Mouse (Mus musculus) forebrain, postnatal 0 days (tissue): ENCODE data around the gene Cldn14. TPM values are rescaled to one million over a fixed set of nuclear protein-coding genes. Genes with fewer than 3 reads are reported as not detected.

Source experiments
- ATAC-seq: fragments of 200-750 bp; cut with Nextera tagmentation; 2 replicates; pipeline ENCODE4 v1.8.0; 2017; ENCODE audit warnings: mild to moderate bottlenecking, moderate library complexity
- DNase-seq: peaks from one replicate; pipeline ENCODE4 v3.0.0-alpha.2; 2015
- H3K27ac ChIP-seq: fragments of 300-500 bp; sonication (generic); 2 replicates; pipeline ENCODE4 v1.5.1; 2014; ENCODE audit warnings: low read depth, mild to moderate bottlenecking, antibody characterized with exemption, low read length, moderate library complexity, mixed read lengths
- H3K27me3 ChIP-seq: fragments of 300-500 bp; sonication (generic); 2 replicates; pipeline ENCODE4 v1.6.1; 2014; ENCODE audit warnings: mild to moderate bottlenecking, low read length, mixed read lengths; ENCODE audit not compliant: insufficient read depth
- H3K36me3 ChIP-seq: fragments of 300-500 bp; sonication (generic); 2 replicates; pipeline ENCODE4 v1.6.1; 2014; ENCODE audit warnings: mild to moderate bottlenecking, moderate library complexity; ENCODE audit not compliant: insufficient read depth
- H3K4me1 ChIP-seq: fragments of 300-500 bp; sonication (generic); 2 replicates; pipeline ENCODE4 v1.6.1; 2014; ENCODE audit warnings: antibody characterized with exemption; ENCODE audit not compliant: insufficient read depth
- H3K4me2 ChIP-seq: fragments of 300-500 bp; sonication (generic); 2 replicates; pipeline ENCODE4 v1.6.1; 2014; ENCODE audit warnings: low read depth, mild to moderate bottlenecking, moderate library complexity
- H3K4me3 ChIP-seq: fragments of 300-500 bp; sonication (generic); 2 replicates; pipeline ENCODE4 v1.5.1; 2014; ENCODE audit warnings: low read depth, low read length, mixed read lengths
- H3K9ac ChIP-seq: fragments of 300-500 bp; sonication (generic); 2 replicates; pipeline ENCODE4 v1.6.1; 2014; ENCODE audit warnings: mild to moderate bottlenecking
- H3K9me3 ChIP-seq: fragments of 300-500 bp; sonication (generic); 2 replicates; pipeline ENCODE4 v1.6.1; 2016; ENCODE audit warnings: low read length
- CTCF ChIP-seq: sonication (generic); IDR thresholded peaks from 2 replicates; pipeline ENCODE4 v1.5.1; 2016; ENCODE audit warnings: antibody characterized with exemption, control low read depth, low read depth
- WGBS: fragments of 180-500 bp; shearing (Covaris S2); extraction: QIAGEN DNeasy Blood & Tissue Kit; methylation state at CpG from one replicate; pipeline ENCODE4 v1.1.7; 2014; 5-methylcytosine and 5-hydroxymethylcytosine counted together
- polyA plus RNA-seq: library from polyadenylated mRNA; unstranded; fragments of >200 nt; fragmentation: Nextera tagmentation; extraction: Ambion mirVana; gene quantifications from 2 replicates; pipeline ENCODE4 v1.2.1, GENCODE M21; 2015
- total RNA-seq: library from RNA; depleted of rRNA; stranded (reverse); fragments of >200 nt; gene quantifications from 2 replicates; pipeline ENCODE4 v1.2.3, GENCODE M21; 2014; rRNA removed

Cldn14 gene
- total and polyA plus RNA-seq, 2 experiments from 2014 or later, result not detected

DNA sequence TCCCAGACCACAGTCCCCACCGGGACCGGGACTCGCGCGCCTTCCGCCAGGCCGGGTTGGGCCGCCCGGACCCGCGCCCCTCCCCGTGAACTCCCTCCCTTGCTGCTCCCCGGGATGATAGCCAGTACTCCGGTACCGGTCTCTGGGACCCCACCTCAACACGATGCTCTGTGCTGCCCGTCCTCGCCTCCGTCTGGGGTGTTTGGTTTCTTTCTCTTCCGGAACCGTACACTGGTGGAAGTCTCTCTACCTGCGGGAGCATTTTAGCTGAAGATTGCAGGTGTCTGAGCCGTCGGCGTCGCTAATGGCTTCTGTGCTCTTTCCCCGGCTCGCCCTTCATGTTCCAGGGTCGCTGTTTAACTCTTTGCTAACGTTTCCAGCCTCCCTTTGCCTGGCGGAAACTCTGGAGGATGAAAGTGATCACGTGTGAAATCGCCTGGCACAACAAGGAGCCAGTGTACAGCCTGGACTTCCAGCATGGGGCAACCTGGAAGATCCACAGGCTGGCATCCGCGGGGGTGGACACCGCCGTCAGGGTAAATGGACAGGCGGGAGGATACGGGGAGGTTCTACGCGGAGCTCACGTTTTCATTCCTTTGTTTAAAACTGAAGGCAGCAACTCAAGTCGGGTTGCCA, 124.4 kb downstream of the Cldn14 start:
- H3K9me3 ChIP-seq, result no peaks in the 10 kb centered on the region
- peak overlapping the region; percentile 78 for H3K4me3 ChIP-seq
- no peaks in the 10 kb centered on the region for H3K4me1 ChIP-seq
- under 1% methylated on average over 43 of the region's 43 CpGs for WGBS
- H3K36me3 ChIP-seq, result 0 out of 2 replicates have a peak, but pooled peaks cover 3% of the 10 kb centered on the region
- H3K4me2 ChIP-seq, result peak overlapping the region; percentile 96
- H3K27ac ChIP-seq, result no peak overlapping the region
- H3K9ac ChIP-seq, result peak overlapping the region; percentile 62
- TF ChIP-seq CTCF, result no peak
- ATAC-seq (peak; percentile 40), DNase-seq (peak; percentile 43)
- no peaks in the 10 kb centered on the region for H3K27me3 ChIP-seq

- TF ChIP-seq CTCF, result peak; percentile 14
- under 1% methylated on average over 49 of the region's 54 CpGs for WGBS
- H3K4me3 ChIP-seq, result peak within 1 kb of the TSS; percentile 78
- H3K27me3 ChIP-seq, result no peaks in the 10 kb centered on the region
- H3K9ac ChIP-seq, result peak within 1 kb of the TSS; percentile 62
- no peaks in the 10 kb centered on the region for H3K4me1 ChIP-seq
- H3K4me2 ChIP-seq, result peak within 1 kb of the TSS; percentile 96
- H3K36me3 ChIP-seq, result 0 out of 2 replicates have a peak, but pooled peaks cover 3% of the 10 kb centered on the region
- H3K27ac ChIP-seq, result no peak within 1 kb of the TSS
- peak; percentile 97 for DNase-seq
- no peaks in the 10 kb centered on the region for H3K9me3 ChIP-seq
- peak; percentile 96 for ATAC-seq
Measured at GRCm38 (mm10) chr16:93883423-93884085, 125.1 kb downstream of the Cldn14 start, which contains the start of gene Chaf1b. TSS of gene Chaf1b (plus strand) at chr16:93883901.

- Histone ChIP-seq H3K4me1 (no peaks in the 10 kb centered on the region), H3K27me3 (no peaks in the 10 kb centered on the region), H3K27ac (no peak overlapping the region), H3K4me2 (no peak overlapping the region), H3K9me3 (no peaks in the 10 kb centered on the region), H3K36me3 (peaks cover 37% of the 10 kb centered on the region), H3K4me3 (no peak overlapping the region), H3K9ac (no peak overlapping the region)
- ATAC-seq (0 out of 2 replicates have a peak, but pooled peaks have one; percentile 16), DNase-seq (no peak)
- WGBS, result 91% methylated on average over 6 of the region's 6 CpGs
- no peak for TF ChIP-seq CTCF
Measured at GRCm38 (mm10) chr16:93877612-93878380, 130.8 kb downstream of the Cldn14 start.

- no peak for DNase-seq
- Histone ChIP-seq H3K4me1 (no peaks in the 10 kb centered on the region), H3K9ac (no peak overlapping the region), H3K9me3 (no peaks in the 10 kb centered on the region), H3K36me3 (peaks cover 63% of the 10 kb centered on the region), H3K27me3 (no peaks in the 10 kb centered on the region), H3K4me3 (no peak overlapping the region), H3K27ac (no peak overlapping the region), H3K4me2 (no peak overlapping the region)
- no peak for ATAC-seq
- WGBS, result 95% methylated on average over 13 of the region's 13 CpGs
- no peak for TF ChIP-seq CTCF
Measured at GRCm38 (mm10) chr16:93874841-93875240, 133.8 kb downstream of the Cldn14 start.

Other genes starting within 250 kb of the Cldn14 start
- gene Morc3, start 176.7 kb downstream of the Cldn14 start, total RNA-seq, result 53.5 and 61.7 TPM in 2 replicates
- 18.6 and 25.8 TPM in 2 replicates for gene Morc3, start 176.7 kb downstream of the Cldn14 start, polyA plus RNA-seq
- 13.5 TPM in 2 replicates for gene Chaf1b, start 124.9 kb downstream of the Cldn14 start, total RNA-seq
- 21.1 and 25.2 TPM in 2 replicates for gene Chaf1b, start 124.9 kb downstream of the Cldn14 start, polyA plus RNA-seq
- gene Sim2, start 76.1 kb upstream of the Cldn14 start, total RNA-seq, result 0.08 and 0.29 TPM in 2 replicates
- gene Sim2, start 76.1 kb upstream of the Cldn14 start, polyA plus RNA-seq, result 0.04 and 0.27 TPM in 2 replicates